Mouse (Mus musculus) cerebellum, adult (tissue): ENCODE results near the gene Ufc1.
"Not testable (repeated sequence)": the region's sequence is repeated elsewhere in the genome, so short reads cannot be mapped to it uniquely, and the experiment has no call there.

Source experiments
- ATAC-seq: cut with Nextera tagmentation; 2 replicates; pipeline ENCODE4 v1.9.2; 2017; ENCODE audit warnings: mild to moderate bottlenecking, moderate library complexity, mixed read lengths; ENCODE audit not compliant: insufficient number of reproducible peaks, low FRiP score, low TSS enrichment

Gene Ufc1

GRCm38 (mm10) chr1:171249913-171250600 is 44.8 kb downstream of the Ufc1 start, which contains the start of gene Adamts4:
Gene Adamts4, plus strand, starts transcription at chr1:171250421.
- ATAC-seq = no peak

- no peak for ATAC-seq
Observed at GRCm38 (mm10) chr1:171248386-171249226, 46.2 kb downstream of the Ufc1 start.

DNA sequence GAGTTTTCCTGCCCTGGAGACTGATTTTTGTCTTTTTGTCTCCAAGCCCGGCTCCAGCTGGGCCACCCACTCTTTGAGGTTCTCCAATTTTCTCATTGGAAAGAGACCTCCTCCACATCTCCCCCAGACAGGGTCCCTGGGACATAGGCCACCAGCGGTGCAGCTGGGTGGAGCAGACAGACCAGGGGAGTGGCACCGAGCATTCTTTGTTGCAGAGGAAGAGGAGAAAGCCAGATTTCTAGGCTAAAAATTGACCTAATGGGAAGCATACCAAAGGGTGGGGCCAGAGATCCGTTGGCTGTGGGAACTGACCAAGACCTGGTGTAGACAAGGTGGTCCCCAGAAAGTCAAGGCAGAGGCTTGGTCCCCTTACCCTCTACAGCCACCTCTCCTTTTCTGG is 46.9 kb downstream of the Ufc1 start:
- no peak for ATAC-seq

- 0 out of 2 replicates have a peak, but pooled peaks have one; percentile 1 for ATAC-seq
Observed at GRCm38 (mm10) chr1:171247453-171247841, 47.4 kb downstream of the Ufc1 start.

- peak; percentile 96 for ATAC-seq
Observed at GRCm38 (mm10) chr1:171246709-171247452, 47.9 kb downstream of the Ufc1 start.

GRCm38 (mm10) chr1:171245353-171245752 is 49.5 kb downstream of the Ufc1 start:
- no peak for ATAC-seq

GRCm38 (mm10) chr1:171241952-171242351 is 52.9 kb downstream of the Ufc1 start:
- ATAC-seq = not testable (repeated sequence)

GRCm38 (mm10) chr1:171240911-171241310 is 53.9 kb downstream of the Ufc1 start:
- ATAC-seq = no peak

DNA sequence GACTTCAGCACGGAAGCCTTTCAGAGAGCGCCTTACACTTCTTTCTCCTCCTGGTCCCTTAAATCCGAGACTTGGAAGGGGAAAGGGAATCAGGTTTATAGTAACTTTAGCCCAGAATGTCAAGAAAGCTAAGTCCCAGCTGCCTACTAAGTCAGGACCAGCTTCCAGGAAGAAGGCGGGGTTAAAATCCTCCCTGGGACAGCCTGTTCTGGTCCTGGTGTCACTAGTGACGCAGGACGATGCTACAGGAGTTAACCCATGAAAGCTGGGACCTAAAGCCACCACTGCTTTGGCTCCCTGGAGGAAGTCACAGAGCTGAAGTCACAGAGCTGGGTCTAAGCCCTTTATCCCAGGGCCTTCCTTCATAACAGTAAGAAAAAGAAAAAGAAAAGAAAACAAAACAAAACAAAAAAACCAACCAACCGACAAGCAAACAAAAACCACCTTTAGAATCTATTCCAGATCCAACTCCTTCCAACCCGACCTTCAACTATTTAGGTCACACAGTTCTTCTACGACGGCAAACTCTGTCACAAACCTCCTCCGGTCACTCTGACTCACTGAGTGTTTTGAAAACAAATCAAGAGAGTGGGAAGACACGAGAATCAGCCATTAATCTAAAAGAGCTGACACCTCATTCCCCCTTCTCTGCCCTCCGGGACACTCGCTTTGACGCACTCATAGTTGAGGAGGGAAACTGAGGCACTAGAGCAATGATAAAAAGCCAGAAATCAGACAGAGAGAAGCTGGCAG is 54.7 kb downstream of the Ufc1 start:
- no peak for ATAC-seq
